Mouse (Mus musculus) lung, postnatal 0 days (tissue): Measurements from ENCODE around the gene Nubpl.

Source experiments
- CTCF ChIP-seq: IDR thresholded peaks from 2 replicates; pipeline ENCODE4 v1.5.1; 2016; ENCODE audit warnings: antibody characterized with exemption, mild to moderate bottlenecking
- EP300 ChIP-seq: IDR thresholded peaks from 2 replicates; pipeline ENCODE4 v1.6.1; 2016; ENCODE audit warnings: antibody characterized with exemption, mild to moderate bottlenecking, control low read depth

DNA sequence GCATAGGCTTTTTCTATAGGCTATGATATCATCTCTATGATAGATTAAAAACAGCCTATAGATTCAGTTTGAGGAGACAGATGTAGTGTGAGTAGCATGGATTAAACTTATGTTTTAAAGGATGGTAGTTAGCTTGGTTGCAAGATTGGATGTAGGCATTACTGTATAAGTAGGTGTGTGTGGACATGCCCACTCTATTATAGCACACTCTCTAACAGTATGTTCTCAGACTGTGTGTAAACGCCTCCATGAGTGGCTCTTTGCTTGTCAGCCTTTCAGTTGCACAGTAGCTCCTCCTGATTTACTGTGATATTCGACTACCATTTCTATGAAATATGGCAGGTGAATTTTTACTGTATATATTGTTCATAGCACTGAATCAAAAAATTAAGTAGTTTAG lies 205.4 kb downstream of the Nubpl start:
- TF ChIP-seq CTCF (no peak), EP300 (no peak)
